Mouse (Mus musculus) cerebellum, adult 2 months (tissue): ENCODE results near the gene Csnk2b. TPM values are rescaled to one million over a fixed set of nuclear protein-coding genes. Genes with fewer than 3 reads are reported as not detected.

Experiments used
- DNase-seq, 2 experiments: peaks; one replicate each; pipeline ENCODE4 v3.0.0; 2021
- H3K27ac ChIP-seq: fragments of 200-500 bp; 2 replicates; pipeline ENCODE4 v1.5.1; 2012; ENCODE audit warnings: low read length, control low read depth, inconsistent platforms; ENCODE audit not compliant: insufficient read depth
- H3K27me3 ChIP-seq: fragments of 200-500 bp; 2 replicates; pipeline ENCODE4 v1.6.1; 2012; ENCODE audit warnings: inconsistent platforms, mild to moderate bottlenecking, low read length, moderate library complexity; ENCODE audit not compliant: control insufficient read depth, insufficient read depth
- H3K4me1 ChIP-seq: fragments of 200-500 bp; 2 replicates; pipeline ENCODE4 v1.6.1; 2011; ENCODE audit warnings: low read length; ENCODE audit not compliant: control insufficient read depth, insufficient read depth
- H3K4me3 ChIP-seq: fragments of 200-500 bp; replicated peaks from 2 replicates; pipeline ENCODE3; 2011; ENCODE audit warnings: mild to moderate bottlenecking, low read depth, low read length, control low read depth; ENCODE audit not compliant: insufficient read depth
- CTCF ChIP-seq: fragments of 200-500 bp; IDR thresholded peaks from 2 replicates; pipeline ENCODE4 v1.5.1; 2011; ENCODE audit warnings: low read depth, mild to moderate bottlenecking, control low read depth, low read length, moderate library complexity, borderline replicate concordance; ENCODE audit not compliant: insufficient read depth
- POLR2A ChIP-seq: fragments of 200-500 bp; IDR thresholded peaks from 2 replicates; pipeline ENCODE4 v1.6.1; 2011; ENCODE audit warnings: low read length, control low read depth, borderline replicate concordance; ENCODE audit not compliant: insufficient read depth
- WGBS: fragments of 180-500 bp; shearing (Covaris S2); methylation state at CpG from one replicate; pipeline ENCODE4 v1.1.7; 2018; 5-methylcytosine and 5-hydroxymethylcytosine counted together
- polyA plus RNA-seq: library from polyadenylated mRNA; depleted of rRNA; stranded (reverse); fragments of >200 nt; gene quantifications from 2 replicates; pipeline ENCODE4 v1.2.3, GENCODE M21; 2012

Csnk2b gene
- polyA plus RNA-seq, 1 experiment: 231 TPM

GRCm38 (mm10) chr17:35088825-35089644 is 32.8 kb downstream of the Csnk2b start, which contains the start of gene Abhd16a:
TSS of gene Abhd16a (plus strand) at chr17:35089263.
- TF ChIP-seq POLR2A: peak; percentile 82
- TF ChIP-seq CTCF: no peak
- H3K4me1 ChIP-seq: peaks cover 25% of the 10 kb centered on the region; the same call in 1 of the 2 replicates
- H3K27me3 ChIP-seq: no peaks in the 10 kb centered on the region
- H3K27ac ChIP-seq: peak within 1 kb of the TSS; percentile 100
- WGBS: 3% methylated on average over 67 of the region's 67 CpGs
- peak within 1 kb of the TSS; percentile 80 for H3K4me3 ChIP-seq
- peak; percentile 96 to 98 for DNase-seq

GRCm38 (mm10) chr17:35088151-35088550 is 33.7 kb downstream of the Csnk2b start:
- TF ChIP-seq POLR2A (no peak), CTCF (no peak)

GRCm38 (mm10) chr17:35085208-35085865 is 36.5 kb downstream of the Csnk2b start, which contains the start of gene Ly6g6f:
TSS of gene Ly6g6f (minus strand) at chr17:35085610.
- Histone ChIP-seq H3K4me3 (no peak within 1 kb of the TSS), H3K27me3 (no peaks in the 10 kb centered on the region), H3K4me1 (peaks cover 14% of the 10 kb centered on the region; the same call in 1 of the 2 replicates), H3K27ac (no peak within 1 kb of the TSS)
- DNase-seq: no peak
- TF ChIP-seq CTCF: no peak
- no peak for TF ChIP-seq POLR2A
- WGBS: 68% methylated on average over 7 of the region's 7 CpGs

More at GRCm38 (mm10) chr17:35088151-35088550, 33.7 kb downstream of the Csnk2b start:
- no peak overlapping the region for H3K27ac ChIP-seq
- DNase-seq: no peak
- no peak overlapping the region for H3K4me3 ChIP-seq
- peaks cover 31% of the 10 kb centered on the region; the same call in 1 of the 2 replicates for H3K4me1 ChIP-seq
- WGBS: 46% methylated on average over 2 of the region's 2 CpGs
- no peaks in the 10 kb centered on the region for H3K27me3 ChIP-seq

GRCm38 (mm10) chr17:35083929-35084497 is 37.8 kb downstream of the Csnk2b start:
- Histone ChIP-seq H3K4me1 (peaks cover 26% of the 10 kb centered on the region), H3K27me3 (no peaks in the 10 kb centered on the region), H3K4me3 (no peak overlapping the region), H3K27ac (peak overlapping the region; percentile 82)
- TF ChIP-seq POLR2A: no peak
- WGBS: 65% methylated on average over 3 of the region's 3 CpGs
- DNase-seq: no peak

GRCm38 (mm10) chr17:35082841-35083576 is 38.8 kb downstream of the Csnk2b start:
- Histone ChIP-seq H3K4me1 (peaks cover 28% of the 10 kb centered on the region), H3K27ac (peak overlapping the region; percentile 82), H3K4me3 (peak overlapping the region; percentile 37), H3K27me3 (no peaks in the 10 kb centered on the region)
- WGBS: 24% methylated on average over 16 of the region's 16 CpGs
- TF ChIP-seq CTCF (no peak), POLR2A (peak; percentile 8; the same call in 1 of the 2 replicates)
- DNase-seq: peak; percentile 80 to 85

- TF ChIP-seq CTCF (no peak), POLR2A (no peak)
- no peak for DNase-seq
- Histone ChIP-seq H3K27ac (peak overlapping the region; percentile 23; the same call in 1 of the 2 replicates), H3K4me1 (peaks cover 41% of the 10 kb centered on the region), H3K4me3 (no peak overlapping the region), H3K27me3 (no peaks in the 10 kb centered on the region)
- WGBS: 73% methylated on average over 4 of the region's 4 CpGs
These were observed 41.1 kb downstream of the Csnk2b start for GRCm38 (mm10) chr17:35080710-35081109.

- WGBS: 72% methylated on average over 6 of the region's 6 CpGs
- no peaks in the 10 kb centered on the region for H3K27me3 ChIP-seq
- H3K27ac ChIP-seq: no peak overlapping the region
- no peak for DNase-seq
- no peak for TF ChIP-seq CTCF
- TF ChIP-seq POLR2A: no peak
- H3K4me1 ChIP-seq: peaks cover 41% of the 10 kb centered on the region
- no peak overlapping the region for H3K4me3 ChIP-seq
These were observed 41.6 kb downstream of the Csnk2b start for GRCm38 (mm10) chr17:35080248-35080647.
